Mouse (Mus musculus) midbrain, postnatal 0 days (tissue): ENCODE measurements around the gene Dcps. TPM values are rescaled to one million over a fixed set of nuclear protein-coding genes. Genes with fewer than 3 reads are reported as not detected.

Experiments
- ATAC-seq: fragments of 200-750 bp; cut with Nextera tagmentation; 2 replicates; pipeline ENCODE4 v1.8.0; 2017; ENCODE audit warnings: moderate number of reproducible peaks, mild to moderate bottlenecking, moderate TSS enrichment, moderate library complexity; ENCODE audit not compliant: low FRiP score
- DNase-seq: peaks from one replicate; pipeline ENCODE4 v3.0.0-alpha.2; 2015; ENCODE audit warnings: low spot score
- H3K27ac ChIP-seq: fragments of 300-500 bp; sonication (generic); 2 replicates; pipeline ENCODE4 v1.5.1; 2014; ENCODE audit warnings: low read depth, mild to moderate bottlenecking, low read length, mixed read lengths
- H3K27me3 ChIP-seq: fragments of 300-500 bp; sonication (generic); 2 replicates; pipeline ENCODE4 v1.6.1; 2014; ENCODE audit warnings: low read length, control low read depth, mixed read lengths; ENCODE audit not compliant: insufficient read depth
- H3K36me3 ChIP-seq: fragments of 300-500 bp; sonication (generic); 2 replicates; pipeline ENCODE4 v1.6.1; 2014; ENCODE audit warnings: low read length, control low read depth, mixed read lengths; ENCODE audit not compliant: insufficient read depth
- H3K4me1 ChIP-seq: fragments of 300-500 bp; sonication (generic); 2 replicates; pipeline ENCODE4 v1.6.1; 2014; ENCODE audit warnings: mild to moderate bottlenecking, control low read depth, antibody characterized with exemption, low read length, mixed read lengths; ENCODE audit not compliant: insufficient read depth
- H3K4me2 ChIP-seq: fragments of 300-500 bp; sonication (generic); 2 replicates; pipeline ENCODE4 v1.6.1; 2014; ENCODE audit warnings: low read depth, mild to moderate bottlenecking, low read length, mixed read lengths; ENCODE audit not compliant: poor library complexity, severe bottlenecking
- H3K4me3 ChIP-seq: fragments of 300-500 bp; sonication (generic); 2 replicates; pipeline ENCODE4 v1.5.1; 2014; ENCODE audit warnings: low read depth, mild to moderate bottlenecking, low read length, moderate library complexity
- H3K9ac ChIP-seq: fragments of 300-500 bp; sonication (generic); replicated peaks from 2 replicates; pipeline ENCODE4 v1.6.1; 2014; ENCODE audit warnings: mild to moderate bottlenecking, low read length, moderate library complexity, mixed read lengths; ENCODE audit not compliant: poor library complexity, severe bottlenecking
- H3K9me3 ChIP-seq: fragments of 300-500 bp; sonication (generic); 2 replicates; pipeline ENCODE4 v1.6.1; 2016; ENCODE audit warnings: low read length, control low read depth
- CTCF ChIP-seq: IDR thresholded peaks from 2 replicates; pipeline ENCODE4 v1.5.1; 2016; ENCODE audit warnings: antibody characterized with exemption, mild to moderate bottlenecking
- whole genome bisulfite sequencing: fragments of 180-500 bp; shearing (Covaris S2); extraction: QIAGEN DNeasy Blood & Tissue Kit; methylation state at CpG from one replicate; pipeline ENCODE4 v1.1.7; 2014; 5-methylcytosine and 5-hydroxymethylcytosine counted together
- polyA plus RNA-seq: library from polyadenylated mRNA; unstranded; fragments of >200 nt; fragmentation: Nextera tagmentation; extraction: Ambion mirVana; gene quantifications from 2 replicates; pipeline ENCODE4 v1.2.1, GENCODE M21; 2015
- total RNA-seq: library from RNA; depleted of rRNA; stranded (reverse); fragments of >200 nt; gene quantifications from 2 replicates; pipeline ENCODE4 v1.2.3, GENCODE M21; 2014; rRNA removed

Gene Dcps
- total RNA-seq (39.6 and 41.4 TPM in 2 replicates), polyA plus RNA-seq (56.5 and 58.4 TPM in 2 replicates)

- WGBS = under 1% methylated on average over 38 of the region's 38 CpGs
Measured at GRCm38 (mm10) chr9:35175251-35176123, at the start of gene Dcps. Gene Dcps, minus strand, starts transcription at chr9:35176061.

DNA sequence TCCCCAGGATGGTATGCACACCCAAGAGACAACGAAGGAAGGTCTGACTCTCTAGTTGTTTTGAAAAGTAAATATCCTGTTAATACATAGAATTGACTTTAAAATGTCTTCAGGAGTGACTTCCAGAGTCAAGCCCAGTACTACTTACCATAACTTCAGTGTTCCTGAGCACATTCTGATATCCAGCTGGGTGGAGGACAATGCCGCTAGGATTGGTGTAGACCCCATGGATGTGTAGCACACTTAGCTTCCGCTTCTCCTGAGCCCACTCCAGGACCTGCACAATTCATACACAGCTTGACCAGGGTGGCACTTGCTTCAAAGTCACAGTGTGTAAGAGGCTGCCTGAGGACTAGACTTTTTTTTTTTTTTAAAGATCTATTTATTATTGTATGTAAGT is 47.6 kb upstream of the Dcps start:
- no peak for DNase-seq
- no peaks in the 10 kb centered on the region for H3K4me1 ChIP-seq
- H3K27me3 ChIP-seq = no peaks in the 10 kb centered on the region
- no peak overlapping the region for H3K4me2 ChIP-seq
- no peak overlapping the region for H3K27ac ChIP-seq
- ATAC-seq = no peak
- no peak overlapping the region for H3K4me3 ChIP-seq
- no peaks in the 10 kb centered on the region for H3K9me3 ChIP-seq
- WGBS = 100% methylated on average over 3 of the region's 3 CpGs
- H3K9ac ChIP-seq = no peak overlapping the region
- no peak for TF ChIP-seq CTCF
- peaks cover 11% of the 10 kb centered on the region for H3K36me3 ChIP-seq

More at GRCm38 (mm10) chr9:35175251-35176123, at the start of gene Dcps:
- Histone ChIP-seq H3K4me2 (peak within 1 kb of the TSS; percentile 59), H3K9me3 (no peaks in the 10 kb centered on the region), H3K27me3 (no peaks in the 10 kb centered on the region), H3K9ac (peak within 1 kb of the TSS; percentile 54), H3K36me3 (no peaks in the 10 kb centered on the region), H3K27ac (peak within 1 kb of the TSS; percentile 82), H3K4me1 (peaks cover 4% of the 10 kb centered on the region), H3K4me3 (peak within 1 kb of the TSS; percentile 47)
- DNase-seq (peak; percentile 95), ATAC-seq (peak; percentile 96)
- peak; percentile 61 for TF ChIP-seq CTCF

- Histone ChIP-seq H3K9me3 (no peaks in the 10 kb centered on the region), H3K36me3 (peaks cover 31% of the 10 kb centered on the region), H3K27me3 (no peaks in the 10 kb centered on the region), H3K27ac (no peak overlapping the region), H3K9ac (no peak overlapping the region), H3K4me3 (no peak overlapping the region), H3K4me1 (no peaks in the 10 kb centered on the region), H3K4me2 (no peak overlapping the region)
- ATAC-seq (no peak), DNase-seq (no peak)
- TF ChIP-seq CTCF = no peak
- WGBS = 77% methylated on average over 1 of the region's 1 CpGs
Measured at GRCm38 (mm10) chr9:35217963-35218362, 42.1 kb upstream of the Dcps start.

GRCm38 (mm10) chr9:35211573-35212511 is 36.0 kb upstream of the Dcps start:
- peak overlapping the region; percentile 90 for H3K4me2 ChIP-seq
- ATAC-seq = no peak
- H3K9me3 ChIP-seq = no peaks in the 10 kb centered on the region
- WGBS = 38% methylated on average over 26 of the region's 26 CpGs
- no peak for TF ChIP-seq CTCF
- H3K27ac ChIP-seq = peak overlapping the region; percentile 69; the same call in 1 of the 2 replicates
- no peaks in the 10 kb centered on the region for H3K27me3 ChIP-seq
- H3K9ac ChIP-seq = peak overlapping the region; percentile 81
- H3K4me3 ChIP-seq = peak overlapping the region; percentile 86
- peaks cover 14% of the 10 kb centered on the region; the same call in 1 of the 2 replicates for H3K4me1 ChIP-seq
- peaks cover 25% of the 10 kb centered on the region for H3K36me3 ChIP-seq
- DNase-seq = no peak

DNA sequence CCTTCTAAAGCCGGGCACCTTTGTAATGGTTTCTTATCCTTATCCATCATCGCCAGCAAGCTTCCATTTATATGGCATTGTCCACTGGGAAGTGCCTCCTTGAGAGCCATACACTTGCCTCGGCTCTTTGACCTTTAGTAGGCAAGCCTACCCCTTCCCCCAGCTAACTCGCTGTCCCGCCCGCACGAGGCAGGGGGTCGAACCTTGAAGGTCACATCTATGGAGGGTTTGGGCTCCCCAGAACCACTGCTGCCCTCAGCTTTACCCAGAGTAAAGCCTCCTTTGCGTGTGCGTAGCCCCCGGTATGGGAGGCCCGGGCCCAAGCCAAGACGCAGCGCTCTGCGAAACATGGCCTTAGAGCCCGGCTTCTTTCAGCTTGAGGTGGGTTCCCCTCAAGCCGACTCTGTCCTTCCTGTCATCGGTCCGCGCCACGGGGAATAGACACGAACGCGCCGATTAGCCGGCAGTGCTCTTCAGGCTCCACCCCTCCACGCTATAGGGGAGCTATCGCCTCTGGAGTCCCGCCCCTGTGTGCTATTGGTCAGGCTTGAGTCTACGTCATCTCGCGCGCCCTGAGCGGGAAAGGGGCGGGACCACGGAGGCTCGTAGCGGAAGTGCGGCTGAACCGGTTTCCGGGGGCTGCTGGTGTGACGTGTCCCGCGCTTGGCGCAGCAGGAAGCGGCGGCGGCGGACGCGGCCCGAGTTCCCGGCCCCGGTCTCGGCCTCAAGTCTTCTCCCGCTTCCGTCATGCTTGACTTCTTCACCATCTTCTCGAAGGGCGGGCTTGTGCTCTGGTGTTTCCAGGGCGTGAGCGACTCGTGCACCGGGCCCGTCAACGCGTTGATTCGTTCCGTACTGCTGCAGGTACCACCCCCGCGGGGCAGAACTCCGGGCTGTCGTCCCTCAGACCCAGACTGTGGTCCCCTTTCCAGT is 34.9 kb upstream of the Dcps start, which contains the start of gene Foxred1:
TSS of gene Foxred1 (minus strand) at position 514 of the 933 bp plus-strand sequence.
- peaks cover 31% of the 10 kb centered on the region for H3K36me3 ChIP-seq
- no peaks in the 10 kb centered on the region for H3K9me3 ChIP-seq
- TF ChIP-seq CTCF = no peak
- H3K27ac ChIP-seq = peak within 1 kb of the TSS; percentile 90
- peak within 1 kb of the TSS; percentile 81 for H3K9ac ChIP-seq
- ATAC-seq = peak; percentile 100
- H3K4me3 ChIP-seq = peak within 1 kb of the TSS; percentile 86
- 1% methylated on average over 71 of the region's 72 CpGs for WGBS
- H3K27me3 ChIP-seq = no peaks in the 10 kb centered on the region
- H3K4me2 ChIP-seq = peak within 1 kb of the TSS; percentile 90
- peak; percentile 100 for DNase-seq
- peaks cover 14% of the 10 kb centered on the region; the same call in 1 of the 2 replicates for H3K4me1 ChIP-seq
